Mouse (Mus musculus): ENCODE results near the gene Gtsf1l. TPM values are rescaled to one million over a fixed set of nuclear protein-coding genes. Genes with fewer than 3 reads are reported as not detected.

Gtsf1l gene
- polyA plus RNA-seq (2015; fragmentation: Nextera tagmentation; extraction: Ambion mirVana), result not detected in 2 replicates

DNA sequence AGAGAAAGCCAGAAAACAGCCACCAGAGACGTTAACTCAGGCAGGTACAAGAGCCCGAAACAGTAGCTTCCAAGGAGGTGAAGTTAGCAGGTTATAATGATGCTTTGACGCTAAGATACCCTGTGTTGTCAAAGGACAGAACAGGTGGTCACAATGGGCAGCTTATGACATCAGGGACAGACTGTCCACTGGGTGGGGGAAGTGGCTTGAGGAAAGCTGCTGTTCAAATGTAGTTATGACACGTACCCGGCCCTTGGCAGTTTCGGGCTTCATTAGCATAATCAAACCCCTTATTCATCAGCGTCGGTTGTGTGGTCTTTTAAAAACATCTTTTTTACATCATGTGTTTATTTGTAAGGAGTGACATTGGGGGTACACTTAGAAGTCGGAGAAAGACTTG, at the start of gene Gtsf1l:
Gene Gtsf1l (minus strand): TSS at position 128 of the 400 bp plus-strand sequence.
- 87% methylated on average over 9 of the region's 9 CpGs for WGBS
- no peak for ATAC-seq
- no peaks in the 10 kb centered on the region for H3K4me1 ChIP-seq (replicated peaks)

DNA sequence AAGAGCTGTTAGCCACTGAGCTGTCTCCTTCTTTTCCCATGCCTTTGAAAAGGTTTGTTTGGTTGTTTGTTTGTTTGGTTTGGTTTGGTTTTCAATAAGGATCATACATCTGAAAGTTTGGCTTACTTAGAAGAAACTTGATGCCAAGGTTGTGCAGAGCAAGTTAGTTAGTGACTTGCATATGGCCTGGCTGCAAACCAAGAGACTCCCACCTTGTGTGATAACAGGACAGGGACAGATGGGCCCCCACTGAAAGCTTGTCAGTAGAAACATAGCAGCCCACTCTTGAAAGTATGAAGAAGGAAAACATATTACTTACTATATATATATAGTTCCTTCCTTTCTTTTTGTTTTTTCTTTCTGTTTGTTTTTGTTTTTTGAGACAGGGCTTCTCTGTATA, 49.3 kb upstream of the Gtsf1l start:
- H3K36me3 ChIP-seq, result no peaks in the 10 kb centered on the region
- H3K27me3 ChIP-seq (replicated peaks), result no peaks in the 10 kb centered on the region
- no peaks in the 10 kb centered on the region for H3K4me1 ChIP-seq (replicated peaks)
- no peak overlapping the region for H3K4me2 ChIP-seq (replicated peaks)
- H3K27ac ChIP-seq, result no peak overlapping the region
- ATAC-seq, result no peak
- no peak overlapping the region for H3K9ac ChIP-seq
- no peaks in the 10 kb centered on the region for H3K9me3 ChIP-seq
- H3K4me3 ChIP-seq (replicated peaks), result no peak overlapping the region

More for the DNA sequence above, at the start of gene Gtsf1l:
- Histone ChIP-seq H3K4me3 (replicated peaks) (no peak within 1 kb of the TSS), H3K27me3 (replicated peaks) (no peaks in the 10 kb centered on the region), H3K36me3 (no peaks in the 10 kb centered on the region), H3K9me3 (no peaks in the 10 kb centered on the region), H3K4me2 (replicated peaks) (no peak within 1 kb of the TSS), H3K27ac (no peak within 1 kb of the TSS), H3K9ac (no peak within 1 kb of the TSS)

DNA sequence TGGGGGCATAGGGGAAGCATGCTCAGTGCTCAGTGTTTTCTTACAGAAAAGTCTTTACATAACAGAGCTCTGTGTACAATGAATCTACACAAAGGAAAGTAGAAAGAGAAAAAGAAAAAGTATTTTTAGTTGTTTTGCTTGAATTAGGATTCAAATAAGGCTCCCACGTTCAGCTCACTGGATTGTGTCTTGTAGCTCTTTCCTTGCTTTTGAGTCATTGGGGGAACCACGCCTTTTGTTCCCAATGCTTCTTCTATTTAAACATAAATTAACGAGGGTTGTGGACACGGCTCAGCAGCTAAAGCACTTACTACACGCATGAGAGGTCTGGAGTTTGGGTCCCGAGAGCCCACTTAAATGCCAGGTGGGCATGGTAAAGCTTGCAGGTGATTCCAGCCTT, 48.3 kb upstream of the Gtsf1l start:
- no peak overlapping the region for H3K27ac ChIP-seq
- no peaks in the 10 kb centered on the region for H3K4me1 ChIP-seq (replicated peaks)
- H3K4me2 ChIP-seq (replicated peaks), result no peak overlapping the region
- no peak overlapping the region for H3K4me3 ChIP-seq (replicated peaks)
- H3K36me3 ChIP-seq, result no peaks in the 10 kb centered on the region
- no peaks in the 10 kb centered on the region for H3K27me3 ChIP-seq (replicated peaks)
- H3K9ac ChIP-seq, result no peak overlapping the region
- 91% methylated on average over 6 of the region's 6 CpGs for WGBS
- no peak for ATAC-seq
- no peaks in the 10 kb centered on the region for H3K9me3 ChIP-seq

DNA sequence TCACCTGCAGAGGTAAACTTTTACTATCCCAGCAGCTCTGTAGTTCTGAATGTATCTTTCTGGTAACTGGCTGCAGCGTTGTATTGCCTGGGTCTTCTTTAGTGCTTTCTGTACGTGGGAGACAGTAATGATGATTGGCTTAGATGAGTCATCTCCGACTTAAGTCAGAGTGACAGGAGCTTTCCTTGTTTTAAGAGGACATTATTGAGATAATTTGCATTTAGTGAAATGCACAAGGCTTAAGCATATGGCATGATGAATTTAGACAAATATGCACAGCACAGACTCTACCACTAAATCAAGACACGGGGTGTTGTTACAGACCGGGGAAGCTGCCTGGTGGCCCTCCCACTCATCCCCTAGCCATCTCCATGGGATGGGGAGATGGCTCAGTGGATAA, 44.7 kb upstream of the Gtsf1l start:
- WGBS, result 84% methylated on average over 5 of the region's 5 CpGs
- Histone ChIP-seq H3K27me3 (replicated peaks) (no peaks in the 10 kb centered on the region), H3K4me2 (replicated peaks) (no peak overlapping the region), H3K27ac (no peak overlapping the region), H3K36me3 (no peaks in the 10 kb centered on the region), H3K4me3 (replicated peaks) (no peak overlapping the region), H3K4me1 (replicated peaks) (no peaks in the 10 kb centered on the region), H3K9ac (no peak overlapping the region), H3K9me3 (no peaks in the 10 kb centered on the region)
- no peak for ATAC-seq

DNA sequence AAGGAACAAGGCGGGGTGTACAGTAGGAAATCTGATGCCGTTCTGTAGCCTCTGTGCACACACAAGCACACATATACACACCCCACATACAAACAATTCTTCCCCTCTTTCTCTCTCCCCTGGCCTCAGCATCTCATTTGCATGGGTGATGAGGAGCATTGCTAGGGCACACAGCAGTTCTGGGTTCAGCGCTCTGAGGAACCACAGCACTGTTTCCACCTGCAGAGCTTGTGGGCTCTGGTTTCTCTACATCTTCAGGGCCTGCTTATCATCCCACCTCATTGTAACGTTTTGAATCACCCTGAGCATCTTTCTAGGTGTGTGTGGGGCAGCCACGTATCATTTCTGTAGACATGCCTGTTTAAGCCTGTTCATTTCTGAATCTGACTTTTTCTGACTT, 43.2 kb upstream of the Gtsf1l start:
- no peak for ATAC-seq
- no peaks in the 10 kb centered on the region for H3K27me3 ChIP-seq (replicated peaks)
- H3K9ac ChIP-seq, result no peak overlapping the region
- H3K36me3 ChIP-seq, result no peaks in the 10 kb centered on the region
- no peaks in the 10 kb centered on the region for H3K9me3 ChIP-seq
- whole genome bisulfite sequencing, result 79% methylated on average over 5 of the region's 5 CpGs
- no peaks in the 10 kb centered on the region for H3K4me1 ChIP-seq (replicated peaks)
- no peak overlapping the region for H3K4me3 ChIP-seq (replicated peaks)
- no peak overlapping the region for H3K27ac ChIP-seq
- H3K4me2 ChIP-seq (replicated peaks), result no peak overlapping the region

DNA sequence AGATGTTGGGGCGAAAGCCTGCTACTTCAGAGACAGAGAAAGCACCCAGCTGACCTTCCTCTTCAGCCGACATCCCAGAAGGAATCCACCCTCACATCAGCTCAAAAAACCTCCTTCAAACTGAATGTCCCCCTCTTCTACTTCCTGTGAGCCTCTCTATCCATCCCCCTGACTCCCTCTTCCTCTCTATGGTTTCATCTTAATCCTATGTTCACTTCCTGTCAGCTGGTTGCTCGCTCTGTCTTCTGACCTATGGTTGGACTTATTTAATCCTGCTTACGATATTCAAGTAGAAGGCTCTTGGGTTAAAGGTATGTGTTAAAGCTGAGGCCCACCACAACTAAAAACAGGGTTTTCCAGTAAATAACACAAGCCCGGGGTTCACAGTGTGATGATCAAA, 35.8 kb upstream of the Gtsf1l start:
- no peak overlapping the region for H3K4me2 ChIP-seq (replicated peaks)
- H3K9me3 ChIP-seq, result no peaks in the 10 kb centered on the region
- peaks cover 11% of the 10 kb centered on the region for H3K27me3 ChIP-seq (replicated peaks)
- WGBS, result 74% methylated on average over 5 of the region's 5 CpGs
- ATAC-seq, result no peak
- no peaks in the 10 kb centered on the region for H3K36me3 ChIP-seq
- peaks cover 13% of the 10 kb centered on the region; the same call in 1 of the 2 replicates for H3K4me1 ChIP-seq (replicated peaks)
- no peak overlapping the region for H3K27ac ChIP-seq
- no peak overlapping the region for H3K9ac ChIP-seq
- no peak overlapping the region for H3K4me3 ChIP-seq (replicated peaks)

DNA sequence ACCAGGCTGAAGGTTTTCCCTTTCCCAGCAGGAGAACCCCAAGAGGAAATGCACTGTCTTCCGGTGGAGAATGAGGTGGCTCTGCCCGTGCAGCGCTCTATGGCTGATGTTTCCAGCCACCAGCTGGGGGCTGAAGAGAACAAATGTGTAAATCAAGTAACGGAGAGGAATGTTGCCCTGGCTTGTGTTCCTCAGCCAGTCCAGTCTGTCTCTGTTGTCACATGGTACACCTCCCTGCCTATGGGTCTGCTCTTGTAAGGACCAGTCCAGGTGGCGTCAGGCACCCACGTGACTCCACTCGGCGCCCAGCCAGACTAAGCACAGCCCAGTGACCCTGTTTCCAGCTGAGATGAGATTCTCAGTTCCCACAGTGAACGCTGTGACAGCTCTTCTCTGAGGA, 34.7 kb upstream of the Gtsf1l start:
- no peaks in the 10 kb centered on the region for H3K36me3 ChIP-seq
- H3K4me1 ChIP-seq (replicated peaks), result peaks cover 13% of the 10 kb centered on the region; the same call in 1 of the 2 replicates
- no peak overlapping the region for H3K9ac ChIP-seq
- 12% methylated on average over 9 of the region's 9 CpGs for WGBS
- peak overlapping the region; percentile 34; the same call in 1 of the 2 replicates for H3K27ac ChIP-seq
- H3K4me2 ChIP-seq (replicated peaks), result peak overlapping the region; percentile 48
- no peaks in the 10 kb centered on the region for H3K9me3 ChIP-seq
- H3K27me3 ChIP-seq (replicated peaks), result peaks cover 11% of the 10 kb centered on the region
- no peak overlapping the region for H3K4me3 ChIP-seq (replicated peaks)
- peak; percentile 98 for ATAC-seq

DNA sequence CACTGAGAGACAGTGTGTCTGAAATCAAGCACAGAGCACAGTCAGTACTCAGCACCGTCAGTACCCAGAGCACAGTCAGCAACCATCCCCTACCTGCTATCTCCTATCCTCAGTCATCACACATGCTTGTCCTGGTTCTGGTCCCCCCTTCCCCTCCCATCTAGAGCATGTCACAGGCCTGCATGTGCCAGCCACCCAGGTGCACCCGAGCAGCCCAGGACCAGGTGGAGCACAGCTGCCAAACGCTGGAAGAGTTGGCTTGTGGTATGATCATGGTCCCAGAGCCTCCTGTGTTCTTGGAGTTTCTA, 33.7 kb upstream of the Gtsf1l start:
- WGBS, result 78% methylated on average over 3 of the region's 3 CpGs
- Histone ChIP-seq H3K27me3 (replicated peaks) (peaks cover 11% of the 10 kb centered on the region), H3K4me2 (replicated peaks) (no peak overlapping the region), H3K9ac (no peak overlapping the region), H3K4me1 (replicated peaks) (peaks cover 13% of the 10 kb centered on the region; the same call in 1 of the 2 replicates), H3K27ac (no peak overlapping the region), H3K4me3 (replicated peaks) (no peak overlapping the region), H3K9me3 (no peaks in the 10 kb centered on the region), H3K36me3 (no peaks in the 10 kb centered on the region)
- ATAC-seq, result no peak

DNA sequence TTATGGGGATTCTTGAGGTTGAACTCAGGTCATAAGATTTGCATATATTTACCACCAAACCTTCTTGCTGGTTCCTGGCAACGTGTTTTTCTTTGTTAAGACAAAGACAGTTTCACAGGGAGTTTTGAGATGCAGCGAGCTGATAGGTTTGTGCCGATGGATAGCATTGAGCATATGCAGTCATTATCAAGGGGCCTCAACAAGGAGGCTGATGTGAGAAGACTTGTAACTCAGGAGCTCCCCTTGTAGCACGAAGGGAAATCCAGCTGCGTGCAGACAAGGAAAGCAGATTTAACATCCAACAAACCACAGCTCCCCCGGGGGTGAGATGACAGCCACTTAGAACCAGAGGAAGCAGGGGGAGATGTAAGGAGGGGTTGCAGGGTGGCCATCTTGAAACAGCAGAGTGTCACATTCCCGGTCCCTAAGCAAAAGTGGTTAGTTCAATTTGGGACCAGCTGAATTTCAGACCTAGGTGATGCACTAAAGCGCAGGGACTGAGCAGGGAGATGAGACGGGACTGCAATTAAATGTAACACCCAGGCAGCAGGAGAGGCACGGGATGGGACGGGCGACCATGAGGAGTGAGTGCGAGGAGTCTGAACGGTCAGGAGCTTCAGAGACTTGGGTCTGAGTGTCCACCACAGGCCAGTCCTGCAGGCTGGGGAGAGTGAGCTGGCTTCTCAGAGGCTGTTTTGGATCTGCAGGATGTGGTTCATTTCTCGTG, 33.1 kb upstream of the Gtsf1l start:
- Histone ChIP-seq H3K27ac (no peak overlapping the region), H3K4me3 (replicated peaks) (no peak overlapping the region), H3K27me3 (replicated peaks) (peaks cover 11% of the 10 kb centered on the region), H3K4me2 (replicated peaks) (no peak overlapping the region), H3K4me1 (replicated peaks) (peaks cover 13% of the 10 kb centered on the region; the same call in 1 of the 2 replicates), H3K9me3 (no peaks in the 10 kb centered on the region), H3K9ac (no peak overlapping the region), H3K36me3 (no peaks in the 10 kb centered on the region)
- WGBS, result 67% methylated on average over 15 of the region's 15 CpGs
- no peak for ATAC-seq

DNA sequence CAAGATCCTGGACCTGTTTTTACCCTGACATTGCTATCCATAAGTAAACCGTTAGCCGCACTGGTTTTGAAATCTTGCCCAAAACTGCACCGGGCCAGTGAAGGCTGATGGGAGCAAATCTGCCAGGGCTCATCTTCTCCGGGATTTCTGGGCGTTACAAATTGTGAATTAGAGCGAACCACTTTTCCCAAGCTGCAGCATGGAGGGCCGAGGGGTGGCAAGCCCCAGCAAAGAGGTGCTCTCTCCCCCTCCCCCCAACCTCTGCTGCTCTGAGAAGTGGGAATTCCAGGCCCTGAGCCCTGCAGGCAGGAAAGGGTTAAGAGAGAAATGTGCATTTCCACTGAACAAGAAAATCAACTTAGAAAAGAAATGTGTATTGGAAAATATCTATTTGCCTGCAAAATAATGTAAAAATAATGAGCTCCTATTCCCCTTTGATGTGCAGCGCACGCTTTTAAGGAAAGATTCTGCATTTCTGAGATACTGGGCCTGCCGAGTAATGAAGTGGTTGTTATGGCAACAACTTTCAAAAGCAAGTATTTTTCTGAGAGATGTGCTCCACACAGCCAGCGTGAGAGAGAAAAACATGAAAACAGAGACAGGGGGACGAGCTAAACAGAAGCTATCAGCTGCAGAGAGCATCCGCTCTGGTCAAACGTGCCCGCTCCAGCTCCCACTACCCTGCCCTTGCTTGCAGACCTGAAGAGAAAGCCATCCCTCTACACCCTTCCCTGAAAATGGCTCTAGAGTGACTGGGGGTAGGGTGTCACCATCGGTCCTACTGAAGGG, 24.0 kb upstream of the Gtsf1l start:
- Histone ChIP-seq H3K9me3 (no peaks in the 10 kb centered on the region), H3K36me3 (no peaks in the 10 kb centered on the region), H3K4me3 (replicated peaks) (no peak overlapping the region), H3K4me2 (replicated peaks) (no peak overlapping the region), H3K9ac (no peak overlapping the region), H3K4me1 (replicated peaks) (no peaks in the 10 kb centered on the region), H3K27me3 (replicated peaks) (no peaks in the 10 kb centered on the region), H3K27ac (no peak overlapping the region)
- 64% methylated on average over 16 of the region's 16 CpGs for WGBS
- ATAC-seq, result no peak

DNA sequence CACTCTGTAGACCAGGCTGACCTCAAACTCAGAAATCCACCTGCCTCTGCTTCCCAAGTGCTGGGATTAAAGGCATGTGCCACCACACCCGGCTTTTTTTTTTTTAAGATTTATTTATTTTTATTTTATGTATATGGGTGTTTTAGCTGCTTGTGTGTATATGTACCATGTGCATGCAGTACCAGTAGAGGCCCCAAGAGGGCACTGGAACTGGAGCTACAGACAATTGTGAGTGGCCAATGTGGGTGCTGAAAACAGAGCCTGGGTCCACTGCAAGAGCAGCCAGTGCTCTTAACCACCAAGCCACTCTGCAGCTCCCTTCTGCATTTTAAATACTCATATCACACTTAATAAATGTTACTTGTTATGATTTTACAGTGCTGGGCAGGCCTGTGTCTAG, 23.1 kb upstream of the Gtsf1l start:
- Histone ChIP-seq H3K9me3 (no peaks in the 10 kb centered on the region), H3K9ac (no peak overlapping the region), H3K27me3 (replicated peaks) (no peaks in the 10 kb centered on the region), H3K4me2 (replicated peaks) (no peak overlapping the region), H3K4me3 (replicated peaks) (no peak overlapping the region), H3K27ac (no peak overlapping the region), H3K4me1 (replicated peaks) (no peaks in the 10 kb centered on the region), H3K36me3 (no peaks in the 10 kb centered on the region)
- WGBS, result 92% methylated on average over 1 of the region's 1 CpGs
- ATAC-seq, result no peak

DNA sequence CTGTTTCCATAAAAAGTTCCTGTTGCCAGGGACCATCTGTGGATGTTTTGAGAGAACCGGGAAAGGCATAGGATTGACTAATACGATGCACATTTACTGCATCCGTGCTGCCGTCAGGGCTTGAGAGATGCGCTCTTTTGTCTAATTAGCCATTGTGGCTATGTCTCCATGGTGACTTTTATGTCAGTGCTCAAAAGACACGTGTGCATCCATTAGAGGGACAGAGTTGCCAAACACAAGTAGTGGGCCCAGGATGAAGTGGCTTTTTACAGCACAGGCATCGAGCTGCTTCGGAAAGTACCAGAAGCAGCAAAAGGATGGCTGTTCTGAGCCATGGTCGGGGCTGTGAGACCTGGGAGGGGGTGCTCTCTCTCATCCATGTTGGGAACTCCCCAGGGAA, 20.7 kb upstream of the Gtsf1l start:
- Histone ChIP-seq H3K27me3 (replicated peaks) (no peaks in the 10 kb centered on the region), H3K4me3 (replicated peaks) (no peak overlapping the region), H3K9me3 (no peaks in the 10 kb centered on the region), H3K4me1 (replicated peaks) (no peaks in the 10 kb centered on the region), H3K4me2 (replicated peaks) (no peak overlapping the region), H3K36me3 (no peaks in the 10 kb centered on the region), H3K9ac (no peak overlapping the region), H3K27ac (no peak overlapping the region)
- WGBS, result 79% methylated on average over 9 of the region's 9 CpGs
- ATAC-seq, result no peak
